Mouse (Mus musculus) stomach, postnatal 0 days (tissue): ENCODE measurements at regions not wholly inside any gene's neighbourhood (a gene's known extent, or its start where the extent isn't known, plus 50 kb on each side); places are given as distances from the start of the nearest gene placed in this dataset.

Experiments
- CTCF ChIP-seq: IDR thresholded peaks from 2 replicates; pipeline ENCODE4 v1.5.1; 2016; ENCODE audit warnings: antibody characterized with exemption, low read depth, mild to moderate bottlenecking, moderate library complexity
- EP300 ChIP-seq: optimal IDR thresholded peaks from 2 replicates; pipeline ENCODE3; 2016; ENCODE audit warnings: antibody characterized with exemption

DNA sequence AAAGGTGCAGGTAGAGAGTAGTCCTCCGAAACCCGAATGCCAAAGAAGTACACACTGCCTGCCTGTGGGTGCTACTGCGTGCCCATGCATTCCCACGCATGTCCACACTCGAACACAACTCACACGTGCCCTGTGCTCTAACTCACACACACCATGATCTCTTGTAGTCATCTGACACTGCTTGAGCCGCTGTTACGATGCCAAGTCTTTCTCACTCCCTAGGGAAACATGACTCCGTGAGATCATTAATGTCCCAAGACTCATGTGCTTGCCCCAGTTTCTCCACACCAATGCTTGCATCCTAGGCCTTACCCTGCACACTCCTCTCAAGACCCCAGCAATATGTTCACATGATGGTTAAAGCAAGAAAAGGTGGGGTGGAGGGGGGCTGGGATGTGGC lies 90.2 kb upstream of the Wnt4 start:
- TF ChIP-seq EP300 (no peak), CTCF (no peak)
